Mouse (Mus musculus): ENCODE data around the gene Zkscan5. TPM values are rescaled to one million over a fixed set of nuclear protein-coding genes. Genes with fewer than 3 reads are reported as not detected.

The Zkscan5 gene
- polyA plus RNA-seq, 1 experiment: 2.8 TPM

DNA sequence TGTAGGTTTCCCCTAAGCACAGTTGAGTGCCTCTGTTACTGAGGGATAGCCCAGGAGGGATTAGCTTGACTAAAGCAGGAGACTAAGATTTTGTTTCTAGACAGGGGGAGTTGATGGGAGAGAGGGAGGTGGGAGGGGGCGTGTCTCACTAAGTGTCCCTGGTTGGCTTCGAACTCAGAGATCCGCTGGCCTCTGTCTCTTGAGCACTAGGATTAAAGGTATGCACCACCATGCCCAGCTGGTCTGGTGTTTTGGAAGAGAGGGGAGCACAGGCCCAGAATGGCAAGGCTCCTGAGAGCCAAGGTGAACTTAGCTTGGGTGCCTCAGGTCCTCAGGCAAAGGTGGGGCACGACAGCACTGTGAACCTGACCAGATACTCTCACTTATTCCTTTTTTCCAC lies 7.0 kb downstream of the Zkscan5 start:
- Histone ChIP-seq H3K4me3 (ENCODE audit: extremely low read depth, insufficient read depth, insufficient read length) (no peak overlapping the region), H3K36me3 (ENCODE audit: control insufficient read depth, insufficient read depth, low read length) (peaks cover 5% of the 10 kb centered on the region), H3K27ac (ENCODE audit: insufficient read depth, low read length) (no peak overlapping the region), H3K27me3 (ENCODE audit: control insufficient read depth, insufficient read depth, low read length) (no peaks in the 10 kb centered on the region), H3K4me1 (ENCODE audit: control insufficient read depth, insufficient read depth, insufficient read length) (no peaks in the 10 kb centered on the region)
- DNase-seq (ENCODE audit: low read depth in 1 of 2, low spot score in 2 of 2): no peak
- 89% methylated on average over 4 of the region's 4 CpGs for WGBS
- TF ChIP-seq CTCF (IDR thresholded peaks at IDR 0.05; ENCODE audit: extremely low read depth, insufficient read depth, insufficient read length, insufficient replicate concordance): no peak
- TF ChIP-seq POLR2A (IDR thresholded peaks at IDR 0.05; ENCODE audit: low read depth, low read length): no peak

DNA sequence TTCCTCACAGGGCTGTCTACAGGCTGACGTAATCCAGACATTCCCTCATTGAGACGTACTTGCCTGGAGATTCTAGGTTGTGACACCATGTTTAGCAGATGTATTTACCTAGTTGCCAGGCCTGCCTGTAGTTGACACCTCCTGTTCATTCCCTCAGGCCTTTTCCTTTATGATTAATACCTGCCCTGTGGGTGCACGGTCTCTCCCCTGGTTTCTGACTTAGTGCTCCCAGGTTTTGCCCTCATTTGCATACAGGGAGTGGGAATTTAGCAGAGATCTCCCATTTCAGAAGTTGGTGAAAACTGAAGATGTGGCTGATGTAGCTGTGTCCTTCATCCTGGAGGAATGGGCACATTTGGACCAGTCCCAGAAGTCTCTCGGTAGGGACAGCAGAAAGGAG lies 7.9 kb downstream of the Zkscan5 start:
- no peaks in the 10 kb centered on the region for H3K4me1 ChIP-seq (ENCODE audit: control insufficient read depth, insufficient read depth, insufficient read length)
- H3K36me3 ChIP-seq (ENCODE audit: control insufficient read depth, insufficient read depth, low read length): peaks cover 5% of the 10 kb centered on the region
- no peak overlapping the region for H3K4me3 ChIP-seq (ENCODE audit: extremely low read depth, insufficient read depth, insufficient read length)
- no peak for TF ChIP-seq CTCF (IDR thresholded peaks at IDR 0.05; ENCODE audit: extremely low read depth, insufficient read depth, insufficient read length, insufficient replicate concordance)
- TF ChIP-seq POLR2A (IDR thresholded peaks at IDR 0.05; ENCODE audit: low read depth, low read length): no peak
- H3K27me3 ChIP-seq (ENCODE audit: control insufficient read depth, insufficient read depth, low read length): no peaks in the 10 kb centered on the region
- WGBS: 97% methylated on average over 4 of the region's 4 CpGs
- H3K27ac ChIP-seq (ENCODE audit: insufficient read depth, low read length): no peak overlapping the region
- DNase-seq (ENCODE audit: low read depth in 1 of 2, low spot score in 2 of 2): no peak

DNA sequence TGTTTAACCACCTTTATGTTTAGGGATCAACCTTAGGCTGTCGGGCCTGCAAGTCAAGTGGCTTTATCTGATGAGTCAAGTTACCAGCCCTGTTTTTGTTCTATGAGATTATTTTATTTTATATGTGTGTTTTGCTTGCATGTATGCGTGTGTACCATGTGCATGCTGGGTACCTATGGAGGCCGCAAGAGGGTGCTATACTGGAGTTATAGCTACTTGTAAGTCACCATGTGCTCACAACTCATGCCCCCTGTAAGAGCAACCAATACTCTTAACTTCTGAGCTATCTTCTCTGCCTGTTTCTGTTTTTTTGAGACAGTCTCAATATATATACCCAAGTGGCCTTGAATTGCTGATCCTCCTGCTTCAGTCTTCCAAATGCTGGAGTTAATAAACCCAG lies 9.1 kb downstream of the Zkscan5 start:
- Histone ChIP-seq H3K27me3 (ENCODE audit: control insufficient read depth, insufficient read depth, low read length) (no peaks in the 10 kb centered on the region), H3K4me1 (ENCODE audit: control insufficient read depth, insufficient read depth, insufficient read length) (no peaks in the 10 kb centered on the region), H3K36me3 (ENCODE audit: control insufficient read depth, insufficient read depth, low read length) (peaks cover 9% of the 10 kb centered on the region), H3K4me3 (ENCODE audit: extremely low read depth, insufficient read depth, insufficient read length) (no peak overlapping the region), H3K27ac (ENCODE audit: insufficient read depth, low read length) (no peak overlapping the region)
- no peak for TF ChIP-seq CTCF (IDR thresholded peaks at IDR 0.05; ENCODE audit: extremely low read depth, insufficient read depth, insufficient read length, insufficient replicate concordance)
- no peak for TF ChIP-seq POLR2A (IDR thresholded peaks at IDR 0.05; ENCODE audit: low read depth, low read length)
- DNase-seq (ENCODE audit: low read depth in 1 of 2, low spot score in 2 of 2): no peak
- 95% methylated on average over 3 of the region's 3 CpGs for WGBS

DNA sequence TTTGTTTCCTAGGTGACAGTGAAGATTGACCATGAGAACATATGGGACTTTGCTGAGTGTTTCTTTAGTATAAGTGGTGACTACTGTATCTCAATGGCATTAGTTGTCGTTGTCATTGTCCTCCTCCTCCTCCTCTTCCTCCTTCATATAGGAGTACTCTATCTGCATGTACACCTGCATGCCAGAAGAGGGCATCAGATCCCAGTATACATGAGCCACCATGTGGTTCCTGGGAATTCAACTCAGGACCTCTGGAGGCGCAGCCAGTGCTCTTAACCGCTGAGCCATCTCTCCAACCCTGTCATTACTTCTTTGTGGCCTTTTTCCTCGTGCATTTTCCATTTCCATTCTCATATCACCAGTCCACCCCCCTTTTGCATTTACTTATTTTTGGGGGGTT lies 10.3 kb downstream of the Zkscan5 start:
- Histone ChIP-seq H3K36me3 (ENCODE audit: control insufficient read depth, insufficient read depth, low read length) (peaks cover 13% of the 10 kb centered on the region), H3K27me3 (ENCODE audit: control insufficient read depth, insufficient read depth, low read length) (no peaks in the 10 kb centered on the region), H3K4me3 (ENCODE audit: extremely low read depth, insufficient read depth, insufficient read length) (no peak overlapping the region), H3K27ac (ENCODE audit: insufficient read depth, low read length) (no peak overlapping the region), H3K4me1 (ENCODE audit: control insufficient read depth, insufficient read depth, insufficient read length) (no peaks in the 10 kb centered on the region)
- TF ChIP-seq CTCF (IDR thresholded peaks at IDR 0.05; ENCODE audit: extremely low read depth, insufficient read depth, insufficient read length, insufficient replicate concordance): no peak
- TF ChIP-seq POLR2A (IDR thresholded peaks at IDR 0.05; ENCODE audit: low read depth, low read length): no peak
- DNase-seq (ENCODE audit: low read depth in 1 of 2, low spot score in 2 of 2): no peak
- WGBS: 82% methylated on average over 4 of the region's 4 CpGs

DNA sequence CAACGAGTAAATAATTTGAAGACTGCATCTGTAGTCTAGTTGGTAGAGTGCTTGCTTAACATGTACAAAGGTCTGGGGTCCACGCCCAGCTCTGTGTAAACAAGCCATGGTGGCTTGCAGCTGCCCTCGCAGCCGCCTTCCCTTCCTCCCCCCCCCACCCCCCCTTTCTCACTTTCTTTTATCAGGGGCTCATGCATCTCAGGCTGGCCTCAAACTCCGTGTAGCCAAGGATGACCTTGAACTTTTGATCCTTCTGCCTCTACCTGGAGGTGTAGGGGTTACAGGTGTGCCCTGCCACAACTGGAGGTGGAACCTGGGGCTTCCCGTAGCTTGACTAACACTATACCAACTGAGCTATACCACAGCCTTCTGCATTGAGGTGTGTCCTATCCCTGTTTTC lies 13.4 kb downstream of the Zkscan5 start:
- 84% methylated on average over 6 of the region's 6 CpGs for WGBS
- no peak overlapping the region for H3K4me3 ChIP-seq (ENCODE audit: extremely low read depth, insufficient read depth, insufficient read length)
- H3K27ac ChIP-seq (ENCODE audit: insufficient read depth, low read length): no peak overlapping the region
- TF ChIP-seq POLR2A (IDR thresholded peaks at IDR 0.05; ENCODE audit: low read depth, low read length): no peak
- TF ChIP-seq CTCF (IDR thresholded peaks at IDR 0.05; ENCODE audit: extremely low read depth, insufficient read depth, insufficient read length, insufficient replicate concordance): no peak
- H3K27me3 ChIP-seq (ENCODE audit: control insufficient read depth, insufficient read depth, low read length): no peaks in the 10 kb centered on the region
- peaks cover 25% of the 10 kb centered on the region for H3K36me3 ChIP-seq (ENCODE audit: control insufficient read depth, insufficient read depth, low read length)
- no peaks in the 10 kb centered on the region for H3K4me1 ChIP-seq (ENCODE audit: control insufficient read depth, insufficient read depth, insufficient read length)
- DNase-seq (ENCODE audit: low read depth in 1 of 2, low spot score in 2 of 2): no peak

DNA sequence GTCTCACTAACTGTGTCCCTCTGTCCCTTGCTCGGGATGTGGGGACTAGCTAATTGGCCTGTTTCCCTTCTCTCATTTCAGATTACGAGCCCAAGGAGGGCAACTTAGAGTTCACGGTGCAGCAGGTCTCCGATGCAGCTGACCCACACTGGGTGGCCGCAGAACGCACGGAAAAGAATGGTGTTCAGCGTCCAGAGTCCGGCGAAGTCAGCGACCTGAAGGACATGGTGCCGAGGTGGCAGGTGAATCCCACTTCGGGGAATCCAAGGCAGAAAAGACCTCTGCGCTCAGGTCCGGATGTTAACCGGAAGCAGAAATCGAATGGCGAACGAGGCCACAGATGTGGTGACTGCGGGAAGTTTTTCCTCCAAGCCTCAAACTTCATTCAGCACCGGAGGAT lies 13.8 kb downstream of the Zkscan5 start:
- no peak for DNase-seq (ENCODE audit: low read depth in 1 of 2, low spot score in 2 of 2)
- peaks cover 23% of the 10 kb centered on the region for H3K36me3 ChIP-seq (ENCODE audit: control insufficient read depth, insufficient read depth, low read length)
- TF ChIP-seq POLR2A (IDR thresholded peaks at IDR 0.05; ENCODE audit: low read depth, low read length) (no peak), CTCF (IDR thresholded peaks at IDR 0.05; ENCODE audit: extremely low read depth, insufficient read depth, insufficient read length, insufficient replicate concordance) (no peak)
- no peaks in the 10 kb centered on the region for H3K4me1 ChIP-seq (ENCODE audit: control insufficient read depth, insufficient read depth, insufficient read length)
- H3K27ac ChIP-seq (ENCODE audit: insufficient read depth, low read length): no peak overlapping the region
- H3K27me3 ChIP-seq (ENCODE audit: control insufficient read depth, insufficient read depth, low read length): no peaks in the 10 kb centered on the region
- WGBS: 96% methylated on average over 21 of the region's 21 CpGs
- no peak overlapping the region for H3K4me3 ChIP-seq (ENCODE audit: extremely low read depth, insufficient read depth, insufficient read length)

DNA sequence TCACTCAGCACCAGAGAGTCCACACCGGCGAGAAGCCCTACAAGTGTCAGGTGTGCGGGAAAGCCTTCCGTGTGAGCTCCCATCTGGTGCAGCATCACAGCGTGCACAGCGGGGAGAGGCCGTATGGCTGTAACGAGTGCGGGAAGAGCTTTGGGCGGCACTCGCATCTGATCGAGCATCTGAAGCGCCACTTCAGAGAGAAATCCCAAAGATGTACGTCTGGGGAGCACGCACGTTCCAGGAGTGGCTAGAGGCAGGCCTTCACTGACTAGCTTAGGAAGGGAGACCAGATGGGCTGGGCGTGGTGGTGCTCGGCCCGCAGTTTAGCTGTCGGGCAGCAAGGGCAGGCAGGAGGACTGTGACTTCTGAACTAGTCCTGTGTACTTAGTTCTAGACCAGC lies 14.3 kb downstream of the Zkscan5 start:
- no peak overlapping the region for H3K27ac ChIP-seq (ENCODE audit: insufficient read depth, low read length)
- no peaks in the 10 kb centered on the region for H3K27me3 ChIP-seq (ENCODE audit: control insufficient read depth, insufficient read depth, low read length)
- 93% methylated on average over 20 of the region's 20 CpGs for WGBS
- H3K4me1 ChIP-seq (ENCODE audit: control insufficient read depth, insufficient read depth, insufficient read length): no peaks in the 10 kb centered on the region
- DNase-seq (ENCODE audit: low read depth in 1 of 2, low spot score in 2 of 2): no peak
- H3K36me3 ChIP-seq (ENCODE audit: control insufficient read depth, insufficient read depth, low read length): peaks cover 23% of the 10 kb centered on the region
- TF ChIP-seq CTCF (IDR thresholded peaks at IDR 0.05; ENCODE audit: extremely low read depth, insufficient read depth, insufficient read length, insufficient replicate concordance): no peak
- TF ChIP-seq POLR2A (IDR thresholded peaks at IDR 0.05; ENCODE audit: low read depth, low read length): no peak
- no peak overlapping the region for H3K4me3 ChIP-seq (ENCODE audit: extremely low read depth, insufficient read depth, insufficient read length)

Data from spleen, adult 2 months (tissue).